Mouse (Mus musculus): ENCODE measurements around the gene Daw1.

DNA sequence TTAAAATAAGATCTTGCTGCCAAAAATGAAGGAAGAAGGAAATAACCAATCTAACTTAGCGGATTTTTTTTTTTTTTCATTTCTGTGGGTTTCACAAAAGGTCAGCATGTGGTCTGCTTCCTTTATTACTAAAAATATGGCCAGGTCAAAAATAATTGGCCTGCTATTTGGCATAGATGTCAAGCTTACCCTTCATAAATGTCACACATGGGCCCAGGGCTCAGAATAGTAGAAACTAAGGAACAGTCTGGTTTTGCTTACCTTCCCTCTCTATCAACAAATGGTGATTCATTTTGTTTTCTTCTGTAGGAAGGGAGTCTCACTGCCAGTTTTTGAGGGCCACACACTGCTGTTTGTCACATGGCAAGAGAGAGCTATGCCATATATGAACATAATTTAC, 92.2 kb downstream of the Daw1 start:
- TF ChIP-seq CTCF (IDR thresholded peaks at IDR 0.05; ENCODE audit: borderline replicate concordance, insufficient read depth, low read depth, low read length) (no peak), POLR2A (IDR thresholded peaks at IDR 0.05; ENCODE audit: borderline replicate concordance, insufficient read depth, low read length) (no peak)

Data from cerebellum, adult 2 months (tissue).